Mouse (Mus musculus) gastrocnemius, adult 8-10 months (tissue): ENCODE results near the gene Lrg1. TPM values are rescaled to one million over a fixed set of nuclear protein-coding genes. Genes with fewer than 3 reads are reported as not detected.

Experiments used
- DNase-seq, 2 experiments: peaks; one replicate each; pipeline ENCODE4 v3.0.0; 2022; ENCODE audit warnings: low spot score in 2 of 2
- total RNA-seq, 4 experiments: library from RNA; stranded (reverse); gene quantifications; 2 replicates each; pipeline ENCODE4 v1.2.4; 2022

Lrg1 gene
- total RNA-seq, 4 experiments from 2014 or later = 10.7 to 24.5 (median 13.9) TPM

GRCm38 (mm10) chr17:56077523-56077922 is 44.3 kb downstream of the Lrg1 start:
- DNase-seq = no peak

- DNase-seq = peak; percentile 95 to 98
Measured at GRCm38 (mm10) chr17:56074827-56075208, 47.0 kb downstream of the Lrg1 start, which contains the start of gene Ubxn6. Gene Ubxn6 (minus strand): TSS chr17:56075028.

- peak; percentile 74 to 77 for DNase-seq
Measured at GRCm38 (mm10) chr17:56074097-56074826, 47.5 kb downstream of the Lrg1 start.

- no peak for DNase-seq
Measured at GRCm38 (mm10) chr17:56072243-56072642, 49.6 kb downstream of the Lrg1 start.

- DNase-seq = no peak
Measured at GRCm38 (mm10) chr17:56071126-56071525, 50.7 kb downstream of the Lrg1 start.

Other genes with a start within 250 kb of the Lrg1 start
- 1 to 10 TPM; 3.5 to 4.4 (median 4.1) TPM for gene Zfp119a, start 243.1 kb downstream of the Lrg1 start, total RNA-seq
- gene Zfp959, start 229.9 kb downstream of the Lrg1 start, total RNA-seq = 1 to 10 TPM; 2.5 to 3.1 (median 2.9) TPM
- gene Zfp119b, start 172.5 kb downstream of the Lrg1 start, total RNA-seq = 1 to 10 TPM; 3.9 to 4.3 (median 3.9) TPM
- not detected for gene Ebi3, start 169.4 kb downstream of the Lrg1 start, total RNA-seq
- gene Yju2, start 162.9 kb downstream of the Lrg1 start, total RNA-seq = 1 to 10 TPM; 7.0 to 9.1 (median 8.1) TPM
- gene Shd, start 151.5 kb downstream of the Lrg1 start, total RNA-seq = under 1 TPM in 2 of 4 experiments, not detected in 2; 0.31 TPM
- gene Fsd1, start 135.5 kb downstream of the Lrg1 start, total RNA-seq = not detected
- gene Stap2, start 116.4 kb downstream of the Lrg1 start, total RNA-seq = 1 to 10 TPM; 1.7 to 3.2 (median 2.6) TPM
- 10 to 100 TPM; 41.3 to 55.2 (median 42.4) TPM for gene Mpnd, start 116.3 kb downstream of the Lrg1 start, total RNA-seq
- gene Sh3gl1, start 85.4 kb downstream of the Lrg1 start, total RNA-seq = 1 to 10 TPM; 5.5 to 8.9 (median 7.6) TPM
- 1 to 10 TPM in 1 of 4 experiments, under 1 TPM in 3; 0.47 to 1.6 (median 0.75) TPM for gene Chaf1a, start 81.6 kb downstream of the Lrg1 start, total RNA-seq
- gene Ubxn6, start 47.0 kb downstream of the Lrg1 start, total RNA-seq = 10 to 100 TPM; 66.1 to 85.8 (median 74.4) TPM
- 10 to 100 TPM; 23.6 to 26.7 (median 26.0) TPM for gene Hdgfl2, start 42.4 kb downstream of the Lrg1 start, total RNA-seq
- 100 to 1,000 TPM; 133 to 313 (median 179) TPM for gene Plin4, start 12.2 kb downstream of the Lrg1 start, total RNA-seq
- gene Plin5, start 4.4 kb downstream of the Lrg1 start, total RNA-seq = 10 to 100 TPM; 16.5 to 31.3 (median 22.8) TPM
- 1 to 10 TPM; 1.4 to 2.7 (median 1.9) TPM for gene Sema6b, start 18.3 kb upstream of the Lrg1 start, total RNA-seq
- gene Tnfaip8l1, start 40.5 kb upstream of the Lrg1 start, total RNA-seq = under 1 TPM; 0.12 to 0.54 (median 0.25) TPM
- gene Mydgf, start 61.9 kb upstream of the Lrg1 start, total RNA-seq = 10 to 100 TPM; 14.9 to 16.8 (median 15.3) TPM
- gene Dpp9, start 96.9 kb upstream of the Lrg1 start, total RNA-seq = 10 to 100 TPM; 37.9 to 45.7 (median 43.0) TPM
- 100 to 1,000 TPM; 180 to 201 (median 196) TPM for gene Fem1a, start 134.8 kb upstream of the Lrg1 start, total RNA-seq
- gene Ticam1, start 154.8 kb upstream of the Lrg1 start, total RNA-seq = 1 to 10 TPM; 1.7 to 2.2 (median 2.0) TPM
- gene Plin3, start 170.9 kb upstream of the Lrg1 start, total RNA-seq = 10 to 100 TPM; 22.9 to 44.8 (median 28.7) TPM
- not detected for gene Arrdc5, start 178.3 kb upstream of the Lrg1 start, total RNA-seq
- under 1 TPM; 0.18 to 0.67 (median 0.44) TPM for gene Uhrf1, start 181.3 kb upstream of the Lrg1 start, total RNA-seq
- 10 to 100 TPM; 22.2 to 26.4 (median 22.8) TPM for gene Kdm4b, start 204.1 kb upstream of the Lrg1 start, total RNA-seq